Mouse (Mus musculus): ENCODE measurements around the gene Hagh.

Gene Hagh

GRCm38 (mm10) chr17:24886134-24886931, 46.4 kb downstream of the Hagh start, which contains the start of the genes Nubp2 and Spsb3:
Gene Nubp2 (minus strand): TSS chr17:24886349.
Gene Spsb3 (plus strand): TSS chr17:24886643.
- peak; percentile 99 for DNase-seq (ENCODE audit: low spot score)

GRCm38 (mm10) chr17:24886932-24887271, 47.0 kb downstream of the Hagh start:
- DNase-seq (ENCODE audit: low spot score) = no peak

- DNase-seq (ENCODE audit: low spot score) = no peak
Observed at GRCm38 (mm10) chr17:24887291-24888080, 47.5 kb downstream of the Hagh start.

GRCm38 (mm10) chr17:24888862-24889261, 48.9 kb downstream of the Hagh start:
- no peak for DNase-seq (ENCODE audit: low spot score)

- DNase-seq (ENCODE audit: low spot score) = no peak
Observed at GRCm38 (mm10) chr17:24890151-24891092, 50.5 kb downstream of the Hagh start.

GRCm38 (mm10) chr17:24891321-24891720, 51.4 kb downstream of the Hagh start:
- DNase-seq (ENCODE audit: low spot score) = no peak

- no peak for DNase-seq (ENCODE audit: low spot score)
Observed at GRCm38 (mm10) chr17:24892785-24893184, 52.8 kb downstream of the Hagh start.

GRCm38 (mm10) chr17:24893276-24893675, 53.3 kb downstream of the Hagh start:
- DNase-seq (ENCODE audit: low spot score) = no peak

GRCm38 (mm10) chr17:24894061-24894994, 54.4 kb downstream of the Hagh start:
- DNase-seq (ENCODE audit: low spot score) = no peak

- DNase-seq (ENCODE audit: low spot score) = peak; percentile 77
Observed at GRCm38 (mm10) chr17:24894995-24895547, 55.1 kb downstream of the Hagh start, which contains the start of the genes Eme2 and Mrps34. Gene Eme2 (minus strand): TSS chr17:24895087. Gene Mrps34 (plus strand): TSS chr17:24895116.

GRCm38 (mm10) chr17:24895571-24896240, 55.8 kb downstream of the Hagh start:
- no peak for DNase-seq (ENCODE audit: low spot score)

GRCm38 (mm10) chr17:24896241-24896992, 56.5 kb downstream of the Hagh start, which contains the start of gene Nme3:
Gene Nme3 (plus strand): TSS chr17:24896500.
- peak; percentile 53 for DNase-seq (ENCODE audit: low spot score)

- DNase-seq (ENCODE audit: low spot score) = no peak
Observed at GRCm38 (mm10) chr17:24896993-24897269, 57.0 kb downstream of the Hagh start.

- DNase-seq (ENCODE audit: low spot score) = no peak
Observed at GRCm38 (mm10) chr17:24897600-24897999, 57.7 kb downstream of the Hagh start.

- DNase-seq (ENCODE audit: low spot score) = no peak
Observed at GRCm38 (mm10) chr17:24898041-24898854, 58.3 kb downstream of the Hagh start.

GRCm38 (mm10) chr17:24899153-24899552, 59.2 kb downstream of the Hagh start:
- no peak for DNase-seq (ENCODE audit: low spot score)

GRCm38 (mm10) chr17:24900014-24900413, 60.1 kb downstream of the Hagh start:
- DNase-seq (ENCODE audit: low spot score) = no peak

- DNase-seq (ENCODE audit: low spot score) = no peak
Observed at GRCm38 (mm10) chr17:24902124-24902523, 62.2 kb downstream of the Hagh start.

Measured in T-cell, adult 2 months (primary cell).